Mouse (Mus musculus): ENCODE results near the gene Ipo7.
"Not testable (repeated sequence)": the region's sequence is repeated elsewhere in the genome, so short reads cannot be mapped to it uniquely, and the experiment has no call there.

Gene Ipo7

DNA sequence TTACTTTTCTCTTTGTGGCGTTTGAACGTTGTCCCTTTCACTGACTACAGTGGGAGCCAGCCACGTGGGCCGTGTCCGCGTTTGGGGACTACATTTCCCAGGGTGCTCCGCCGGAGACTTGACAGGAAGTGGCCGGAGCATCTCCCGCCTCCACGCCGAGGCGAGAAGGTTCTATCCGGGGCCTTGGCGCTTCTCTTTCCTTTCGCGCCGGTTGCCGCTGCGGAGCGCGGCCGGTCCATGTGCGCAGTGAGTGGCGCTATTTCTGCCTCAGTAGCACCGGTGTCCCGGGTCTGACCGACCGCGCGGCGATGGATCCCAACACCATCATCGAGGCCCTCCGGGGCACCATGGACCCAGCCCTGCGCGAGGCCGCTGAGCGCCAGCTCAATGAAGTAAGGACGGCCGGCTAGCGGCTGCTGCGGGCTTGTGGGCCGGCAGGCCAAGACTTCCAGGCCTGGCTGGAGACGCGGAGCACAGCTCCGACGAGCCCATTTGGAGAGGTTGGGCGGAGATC, at the start of gene Ipo7:
TSS of gene Ipo7 (plus strand) at position 158 of the 514 bp plus-strand sequence.
- peak; percentile 91 for DNase-seq (ENCODE audit: inconsistent ontology term)

DNA sequence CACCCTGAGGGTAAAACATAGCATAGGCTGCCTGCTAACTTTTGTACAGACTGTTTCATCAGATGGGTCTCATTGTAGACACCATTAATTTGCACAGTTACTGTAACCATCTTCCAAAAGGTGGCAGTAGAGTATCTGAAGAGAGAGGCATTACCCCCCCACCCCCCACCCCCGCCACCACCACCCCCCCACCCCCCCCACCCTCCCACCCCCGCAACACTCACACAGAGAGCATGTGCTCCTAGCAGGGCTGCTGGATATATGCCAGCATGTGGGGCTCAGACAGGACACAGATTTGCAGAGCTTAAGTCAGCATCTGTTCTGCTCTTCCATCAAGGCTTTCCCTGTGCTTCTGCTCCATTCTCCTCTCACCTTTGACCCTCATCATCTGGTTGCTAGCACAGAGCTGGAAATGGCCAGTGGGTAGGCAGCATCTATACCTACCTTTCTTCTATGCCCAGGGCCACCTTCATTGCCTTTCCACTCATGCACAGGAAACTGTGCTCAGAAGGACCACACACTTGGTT, 49.1 kb upstream of the Ipo7 start:
- DNase-seq (ENCODE audit: inconsistent ontology term), result peak; percentile 54

DNA sequence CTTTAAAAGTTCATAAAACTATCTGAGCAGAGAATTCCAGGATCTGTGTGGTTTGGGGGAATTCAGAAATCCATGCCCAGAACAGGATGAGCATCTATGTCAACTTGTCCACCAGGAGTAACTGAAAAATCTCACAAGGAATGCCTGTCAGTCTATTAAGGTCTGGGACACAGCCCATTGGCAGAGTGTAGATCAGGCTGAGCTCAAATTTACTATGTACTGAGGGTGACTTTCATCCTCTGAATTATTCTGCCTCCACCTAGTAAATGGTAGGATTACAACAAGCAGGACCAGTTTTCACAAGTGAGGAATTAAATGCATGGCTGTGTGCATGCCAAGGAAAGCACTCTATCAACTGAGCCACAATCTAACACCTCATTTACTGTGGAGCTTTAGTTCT, 48.5 kb upstream of the Ipo7 start:
- DNase-seq (ENCODE audit: inconsistent ontology term), result no peak

DNA sequence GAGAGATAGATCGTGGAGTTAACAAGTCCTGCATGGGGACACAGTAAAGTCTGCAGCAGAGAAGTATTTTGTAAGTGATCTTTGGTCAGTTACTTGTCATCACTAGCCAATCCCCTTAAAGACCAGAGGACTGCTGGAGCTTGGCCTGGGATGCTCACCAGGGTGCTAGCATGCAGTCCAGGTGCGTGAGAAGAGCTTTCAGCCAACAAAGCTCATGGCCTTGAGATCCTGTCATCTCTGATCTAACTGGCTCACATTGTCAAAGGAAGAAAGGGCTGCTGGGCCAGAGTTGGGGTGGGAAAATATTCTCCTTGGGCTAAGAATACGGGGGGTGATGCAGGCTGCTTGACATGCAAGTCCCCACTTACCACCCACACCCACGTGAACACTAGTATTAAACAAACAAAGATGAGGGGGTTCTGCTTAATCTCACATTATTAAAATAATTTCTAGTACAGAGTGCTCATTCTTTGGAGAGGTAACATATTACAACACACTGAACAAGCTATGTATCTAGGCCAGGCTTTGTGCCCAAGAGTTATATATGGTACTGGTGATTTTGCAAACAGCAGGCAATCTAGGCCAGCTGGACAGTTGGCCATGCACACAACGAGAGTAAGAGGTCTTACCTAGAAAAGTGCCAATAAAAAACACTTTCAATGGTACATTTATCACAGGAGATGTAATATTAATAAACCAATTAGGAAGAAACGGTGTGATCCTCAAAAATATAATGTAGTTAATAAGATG, 41.9 kb upstream of the Ipo7 start:
- no peak for DNase-seq (ENCODE audit: inconsistent ontology term)

DNA sequence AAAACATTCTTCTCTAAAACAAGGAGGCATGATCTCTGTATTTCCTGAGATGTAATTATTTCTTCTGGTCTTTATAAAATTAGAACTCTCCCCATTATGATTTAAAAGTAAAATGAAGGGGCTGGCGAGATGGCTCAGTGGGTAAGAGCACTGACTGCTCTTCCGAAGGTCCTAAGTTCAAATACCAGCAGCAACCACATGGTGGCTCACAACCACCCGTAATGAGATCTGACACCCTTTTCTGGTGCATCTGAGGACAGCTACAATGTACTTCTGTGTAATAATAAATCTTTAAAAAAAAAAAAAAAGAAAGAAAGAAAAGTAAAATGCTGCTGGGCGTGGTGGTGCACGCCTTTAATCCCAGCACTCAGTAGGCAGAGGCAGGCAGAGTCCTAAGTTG, 40.9 kb upstream of the Ipo7 start:
- not testable (repeated sequence) for DNase-seq (ENCODE audit: inconsistent ontology term)

DNA sequence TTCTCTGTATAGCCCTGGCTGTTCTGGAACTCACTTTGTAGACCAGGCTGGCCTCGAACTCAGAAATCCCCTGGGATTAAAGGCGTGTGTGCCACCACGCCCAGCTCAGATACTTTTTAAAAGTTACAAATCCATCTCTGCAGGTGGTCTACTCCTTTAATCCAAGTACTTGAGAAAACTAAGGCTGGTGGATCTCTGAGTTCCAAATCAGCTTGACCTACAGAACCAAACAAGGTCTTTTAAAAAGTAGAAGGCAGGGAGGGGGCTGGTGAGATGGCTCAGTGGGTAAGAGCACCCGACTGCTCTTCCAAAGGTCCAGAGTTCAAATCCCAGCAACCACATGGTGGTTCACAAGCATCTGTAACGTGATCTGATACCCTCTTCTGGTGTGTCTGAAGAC, 33.5 kb upstream of the Ipo7 start:
- DNase-seq (ENCODE audit: inconsistent ontology term), result not testable (repeated sequence)

DNA sequence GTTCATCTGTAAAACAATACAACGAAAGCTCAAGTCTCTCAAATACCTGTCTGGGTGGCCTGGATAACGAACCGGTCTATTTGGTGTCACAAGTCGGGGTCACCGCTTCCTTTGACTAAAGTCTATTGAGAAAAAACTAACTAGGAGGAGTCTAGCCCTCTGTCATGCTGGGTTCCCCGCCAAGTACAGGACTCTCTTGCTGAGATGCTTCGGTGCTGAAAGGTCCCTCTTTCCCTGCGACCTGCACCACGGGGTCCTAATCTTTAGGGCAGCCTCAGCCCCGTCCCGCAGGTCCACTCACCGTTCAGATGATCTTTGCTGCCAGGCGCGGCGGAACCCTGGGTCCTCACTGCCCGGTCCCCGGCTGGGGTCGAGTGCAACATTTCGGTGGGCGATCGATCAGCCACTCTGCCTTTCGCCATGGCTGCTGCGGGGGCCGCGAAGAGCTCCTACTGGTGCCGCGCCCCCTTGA, 32.4 kb upstream of the Ipo7 start:
- DNase-seq (ENCODE audit: inconsistent ontology term), result no peak

DNA sequence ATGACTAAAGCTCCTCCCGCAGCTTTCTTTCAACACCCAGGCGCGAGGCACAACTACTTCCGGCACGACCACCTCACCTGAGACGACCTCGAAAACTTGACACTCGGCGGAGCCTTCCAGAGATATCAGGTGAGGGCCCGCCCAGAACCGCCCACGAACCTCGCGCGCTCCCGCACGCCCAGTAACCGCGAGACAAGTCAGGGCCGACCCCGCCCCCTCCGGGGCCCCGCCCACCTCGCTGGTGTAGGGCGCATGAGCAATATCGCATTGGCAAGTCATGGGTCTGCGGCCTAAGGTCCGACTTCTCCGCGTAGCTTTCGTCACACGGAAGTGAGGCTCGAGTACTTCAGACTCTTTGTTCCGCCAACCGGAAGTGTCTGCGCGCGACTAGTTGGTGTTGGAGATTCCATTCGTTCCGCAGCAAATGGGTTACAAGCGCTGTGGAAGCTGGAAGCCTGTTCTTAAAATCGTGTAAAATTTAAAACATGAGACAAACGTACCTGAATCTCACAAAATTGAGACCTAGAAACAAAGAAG, 31.9 kb upstream of the Ipo7 start:
- DNase-seq (ENCODE audit: inconsistent ontology term), result peak; percentile 100

DNA sequence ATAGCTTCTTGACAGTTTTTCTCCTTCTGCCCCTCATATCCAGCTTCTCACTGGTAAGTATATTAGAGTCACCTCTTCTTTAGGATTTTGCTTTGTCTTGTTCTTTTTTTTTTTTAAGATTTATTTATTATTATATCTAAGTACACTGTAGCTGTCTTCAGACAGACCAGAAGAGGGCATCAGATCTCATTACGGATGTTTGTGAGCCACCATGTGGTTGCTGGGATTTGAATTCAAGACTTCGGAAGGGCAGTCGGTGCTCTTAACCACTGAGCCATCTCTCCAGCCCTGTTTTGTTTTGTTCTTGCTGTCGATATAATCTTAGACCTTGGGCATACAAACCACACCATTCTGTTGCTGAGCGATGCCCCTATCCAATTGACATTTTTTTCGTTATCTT, 31.3 kb upstream of the Ipo7 start, which contains the start of gene Tmem41b:
TSS of gene Tmem41b (minus strand) at position 155 of the 400 bp plus-strand sequence.
- not testable (repeated sequence) for DNase-seq (ENCODE audit: inconsistent ontology term)

DNA sequence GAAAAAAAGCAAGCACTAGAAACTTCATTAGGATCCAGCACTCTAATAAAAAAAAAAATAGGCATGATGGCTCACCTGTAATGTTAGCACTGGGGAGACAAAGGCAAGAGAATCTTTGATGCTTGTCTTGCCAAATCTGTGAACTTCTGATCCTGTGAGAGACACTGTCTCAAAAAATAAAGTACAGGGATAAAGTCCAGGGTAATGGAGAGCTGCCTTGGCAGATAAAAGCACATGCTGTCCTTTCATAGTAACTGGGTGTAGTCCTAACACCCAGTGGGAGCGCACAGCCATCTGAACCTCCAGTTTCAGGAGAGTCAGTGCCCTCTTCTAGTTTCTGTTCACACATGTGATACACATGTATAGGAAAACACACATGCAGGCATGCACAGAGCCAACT, 26.8 kb upstream of the Ipo7 start:
- DNase-seq (ENCODE audit: inconsistent ontology term), result no peak

DNA sequence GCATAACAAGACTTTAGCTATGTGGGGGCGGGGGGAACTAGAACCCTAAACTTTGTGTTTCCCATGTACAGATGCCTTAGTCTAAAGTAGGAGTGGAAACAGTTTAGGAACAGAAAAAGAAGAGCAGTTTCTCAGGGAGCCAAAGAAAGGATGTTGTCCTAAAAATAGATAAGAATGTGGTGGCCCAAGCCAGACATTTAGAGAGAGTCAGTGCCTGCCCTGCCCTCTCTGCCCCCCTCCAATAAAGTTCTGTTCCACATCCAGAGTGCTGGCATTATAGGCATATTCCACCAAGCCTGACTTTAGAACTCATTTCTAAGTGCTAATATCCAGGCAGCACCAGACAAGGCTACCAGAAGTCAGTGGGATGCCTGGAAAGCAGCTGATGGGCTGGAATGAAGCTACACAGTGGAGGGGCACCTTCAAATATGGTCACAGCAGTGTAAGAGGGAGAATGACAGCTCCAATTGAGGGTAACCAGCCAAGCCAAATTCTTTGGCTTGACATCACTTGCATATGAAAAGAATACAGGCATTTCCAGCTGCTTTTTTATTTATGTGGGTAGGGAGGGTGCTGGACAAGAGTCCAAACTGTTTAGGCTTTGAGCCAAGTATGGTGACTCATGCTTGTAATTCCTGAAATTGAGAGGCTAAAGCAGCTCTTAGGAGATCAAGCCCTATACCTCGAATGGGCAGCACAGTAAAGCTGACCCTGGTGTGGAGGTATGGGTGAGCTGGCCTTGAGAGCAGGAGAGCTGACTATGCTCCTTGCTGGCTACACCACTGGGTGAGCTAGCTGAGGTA, 24.7 kb upstream of the Ipo7 start:
- DNase-seq (ENCODE audit: inconsistent ontology term), result peak; percentile 95

DNA sequence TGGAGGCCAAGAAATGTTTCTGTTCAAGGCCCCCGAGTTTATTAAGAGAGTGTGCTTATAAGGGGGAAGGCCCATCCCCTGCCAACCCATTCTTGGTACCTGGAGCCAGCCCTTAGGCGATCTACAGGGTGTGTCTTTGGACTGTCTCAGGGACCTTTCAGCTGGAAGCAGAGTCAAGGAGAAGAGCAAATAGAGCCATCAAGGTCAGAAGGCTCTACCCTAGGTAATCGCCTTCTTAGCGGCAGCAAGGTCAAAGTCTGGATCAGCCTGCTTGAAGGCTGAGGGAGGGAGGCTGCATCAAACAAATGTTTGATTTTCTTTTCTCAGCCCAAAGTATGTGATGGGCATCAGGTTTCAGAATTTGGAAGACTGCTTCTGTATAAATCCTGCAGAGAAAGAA, 19.7 kb upstream of the Ipo7 start:
- DNase-seq (ENCODE audit: inconsistent ontology term), result no peak

DNA sequence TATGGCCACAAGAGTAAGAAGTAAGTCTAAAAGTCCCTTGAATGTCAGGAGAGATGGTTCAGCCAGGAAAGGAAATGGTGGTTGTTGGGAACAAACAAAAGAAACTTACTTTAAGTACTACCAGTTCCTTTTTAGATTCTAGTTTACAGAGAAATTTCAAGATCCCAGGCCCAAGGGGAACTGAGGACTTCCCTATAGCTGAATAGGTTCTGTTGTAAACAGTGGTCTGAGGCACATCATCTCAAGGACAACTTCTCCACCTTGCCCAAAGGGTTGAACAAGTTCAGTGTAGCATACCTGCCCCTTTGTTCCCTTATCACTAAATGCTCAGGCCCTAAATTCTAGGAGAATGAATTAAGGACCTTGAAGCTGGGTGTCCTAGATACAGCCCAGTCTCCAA, 16.0 kb upstream of the Ipo7 start:
- no peak for DNase-seq (ENCODE audit: inconsistent ontology term)

DNA sequence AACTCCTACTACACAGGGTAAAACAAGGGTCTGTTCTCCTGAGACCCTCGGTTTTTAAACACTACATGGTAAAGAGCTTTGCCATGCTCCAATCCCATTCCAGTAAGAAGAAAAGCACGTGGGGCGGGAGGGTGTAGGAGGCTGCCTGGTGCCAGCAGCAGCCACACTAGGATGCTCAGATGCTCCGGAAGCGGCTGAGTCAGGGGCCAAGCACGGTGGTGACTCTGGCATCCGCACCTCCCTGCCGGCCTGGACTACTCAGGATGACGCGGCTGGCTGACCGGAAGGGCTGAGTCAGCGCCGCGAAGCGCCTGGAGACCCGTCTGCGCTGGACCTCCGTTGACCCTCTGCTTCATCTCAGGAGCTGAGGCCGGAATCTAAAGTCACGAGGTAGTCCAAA, 15.1 kb upstream of the Ipo7 start:
- peak; percentile 94 for DNase-seq (ENCODE audit: inconsistent ontology term)

DNA sequence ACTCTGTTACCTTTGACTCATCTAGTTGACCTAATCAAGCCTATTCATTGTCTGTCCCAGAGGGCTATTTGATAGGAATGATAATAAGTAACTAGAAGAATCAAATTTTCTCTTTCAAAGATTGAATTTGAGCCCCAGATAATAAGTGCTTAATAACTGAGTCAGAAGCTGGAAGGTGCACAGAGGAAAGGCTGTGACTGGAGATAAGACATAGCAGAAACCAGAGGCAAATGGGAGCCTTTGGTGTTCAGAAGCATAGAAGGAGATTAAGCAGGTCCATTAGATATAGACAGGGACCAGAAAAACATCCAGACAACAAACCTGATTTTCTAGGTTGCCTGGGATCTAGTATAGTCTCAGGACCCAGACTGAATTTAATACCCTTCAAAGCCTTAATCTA, 12.1 kb upstream of the Ipo7 start:
- DNase-seq (ENCODE audit: inconsistent ontology term), result peak; percentile 64

DNA sequence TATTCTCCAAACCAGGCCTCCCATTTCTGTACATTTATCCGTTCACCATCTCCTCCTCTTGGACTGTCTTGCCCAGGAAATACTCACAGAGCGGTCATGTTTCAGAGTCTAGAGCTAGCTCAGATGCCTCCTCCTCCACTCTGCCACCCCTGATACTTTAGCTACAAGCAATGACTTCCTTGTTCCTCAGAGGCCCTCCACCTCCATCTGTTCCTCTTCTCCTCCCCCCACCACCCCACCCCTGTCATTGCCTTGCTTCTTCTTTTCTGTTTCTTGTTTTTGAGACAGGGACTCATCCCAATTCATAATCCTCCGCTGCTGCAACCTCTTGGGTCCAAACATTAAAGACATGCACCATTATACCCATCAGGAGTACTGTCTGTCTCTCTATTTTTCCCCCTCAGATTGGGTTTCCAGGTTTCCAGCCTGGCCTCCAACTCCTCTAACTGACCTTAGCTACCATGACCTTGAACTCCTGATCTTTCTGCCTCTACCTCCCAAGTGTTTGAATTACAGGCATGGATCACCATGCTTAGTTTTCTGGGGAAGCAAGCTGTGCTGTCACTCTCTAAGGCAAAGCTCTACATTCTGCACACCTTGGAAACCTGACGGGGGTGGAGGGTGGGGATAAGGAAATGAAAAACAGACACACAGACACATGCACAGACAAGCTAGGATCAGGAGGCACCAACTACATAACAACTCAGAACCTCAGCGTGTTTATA, 11.4 kb upstream of the Ipo7 start:
- DNase-seq (ENCODE audit: inconsistent ontology term), result no peak

DNA sequence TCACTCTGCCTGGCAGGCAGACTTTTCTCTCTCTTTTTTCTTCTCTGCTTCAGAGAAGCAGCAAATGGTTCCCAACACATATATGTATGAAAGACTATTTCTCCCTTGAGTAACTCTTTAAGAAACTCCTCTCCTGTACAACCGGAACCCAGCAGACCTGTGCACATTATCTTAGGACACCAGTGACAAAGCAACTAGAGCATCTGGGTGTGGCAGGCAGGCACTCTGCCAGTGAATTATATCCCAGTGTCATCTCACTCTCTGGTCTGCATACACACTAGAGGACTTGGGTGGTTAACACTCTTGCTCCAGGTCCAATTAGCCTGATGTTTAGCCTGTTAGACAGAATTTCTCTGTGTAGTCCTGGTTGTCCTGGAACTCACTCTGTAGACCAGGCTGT, 9.6 kb upstream of the Ipo7 start:
- no peak for DNase-seq (ENCODE audit: inconsistent ontology term)

DNA sequence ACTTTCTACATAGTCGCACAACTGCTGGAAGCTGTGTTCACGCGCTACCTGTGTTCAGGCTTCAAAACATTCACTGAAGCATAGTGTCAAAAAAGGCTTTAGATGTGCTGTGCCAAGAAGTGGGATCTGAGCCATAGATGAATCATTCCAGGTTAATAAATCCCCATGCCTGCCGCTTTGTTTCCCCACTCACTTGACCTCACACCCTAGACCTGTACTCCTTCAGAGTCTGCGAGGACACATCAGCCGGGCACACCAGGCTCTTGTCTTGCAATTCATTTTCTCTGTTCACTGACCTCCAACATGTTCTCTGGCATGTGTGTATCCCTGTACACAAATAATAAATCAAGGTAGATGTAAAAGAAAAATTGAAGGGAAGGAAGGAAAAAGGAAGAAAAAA, 9.0 kb upstream of the Ipo7 start:
- DNase-seq (ENCODE audit: inconsistent ontology term), result no peak

DNA sequence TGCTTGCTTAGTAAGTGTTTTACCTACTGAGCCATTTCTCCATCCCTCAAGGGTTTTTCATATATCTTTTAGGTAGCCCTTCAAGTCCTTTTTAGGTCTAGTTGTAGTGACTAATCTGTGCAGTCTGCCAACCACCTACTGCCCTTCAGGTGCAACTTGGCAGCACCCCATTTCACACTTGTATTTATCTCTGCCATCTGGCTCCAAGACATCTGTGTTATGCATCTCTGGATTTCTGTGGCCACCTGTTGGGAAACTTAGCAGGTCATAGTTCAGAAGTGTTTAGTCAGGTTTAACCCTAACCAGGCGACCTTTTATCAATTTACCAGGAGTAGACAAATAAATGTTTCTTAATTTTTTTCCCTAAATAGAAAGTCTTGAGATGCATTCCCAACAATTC, 6.7 kb upstream of the Ipo7 start:
- DNase-seq (ENCODE audit: inconsistent ontology term), result no peak

DNA sequence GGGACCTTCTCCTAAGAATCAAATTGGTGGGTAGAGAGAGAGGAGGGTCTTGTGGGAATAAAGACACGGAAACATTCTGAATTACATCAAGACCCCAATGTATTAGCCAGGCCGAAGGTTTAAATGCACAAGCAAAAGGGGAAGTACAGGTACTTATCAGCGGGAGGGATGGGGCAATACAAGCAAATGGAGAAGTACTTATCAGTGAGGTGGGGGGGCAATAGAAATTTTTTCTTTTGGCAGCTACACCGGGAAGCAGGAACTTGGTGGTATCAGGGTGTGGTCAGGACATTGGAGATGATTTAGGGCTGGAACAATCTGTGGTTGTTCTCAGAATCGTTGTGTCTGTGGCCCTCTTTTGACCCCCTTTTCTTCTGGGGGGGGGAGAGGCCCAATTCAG, 3.8 kb upstream of the Ipo7 start:
- no peak for DNase-seq (ENCODE audit: inconsistent ontology term)

DNA sequence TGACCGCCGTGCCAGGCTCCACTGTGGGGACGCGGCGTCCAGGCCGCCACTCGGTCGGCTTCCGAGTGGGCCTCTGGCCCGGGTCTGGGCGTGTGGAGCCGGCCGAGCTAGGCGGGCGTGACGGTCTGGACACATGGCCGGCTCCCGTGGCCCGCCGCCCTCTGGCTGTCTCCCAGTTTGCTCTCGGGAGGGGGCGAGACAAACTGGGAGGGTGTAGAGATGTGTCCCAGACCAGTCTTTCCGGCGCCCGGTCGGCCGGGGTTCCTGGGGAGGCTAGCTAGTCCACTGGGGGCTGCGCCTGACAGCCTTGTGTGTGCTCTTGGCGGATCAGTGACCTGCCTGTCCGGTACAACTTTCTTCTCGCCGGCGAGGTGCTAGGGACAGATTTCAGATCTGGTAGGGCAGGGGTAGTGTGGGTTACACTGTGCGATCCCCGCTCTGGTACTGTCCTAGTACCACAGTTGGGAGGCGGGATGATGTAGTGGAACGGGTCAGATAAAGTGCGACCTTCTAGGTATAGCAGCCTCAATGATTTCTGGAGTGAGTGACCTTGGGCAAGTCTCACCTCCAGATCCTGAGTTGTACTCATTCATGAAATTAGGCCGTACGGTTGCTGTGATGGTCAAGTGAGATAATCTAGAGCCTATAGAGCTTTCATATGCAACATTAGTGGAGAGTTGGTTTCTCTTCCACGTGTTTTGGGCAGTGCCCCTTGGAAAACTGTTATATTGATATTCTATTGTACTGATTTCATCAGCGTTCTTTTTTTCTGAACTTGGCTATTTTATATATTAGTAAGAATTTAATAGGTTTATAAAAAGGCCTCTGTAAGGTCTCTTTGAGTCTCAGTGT, 783 bp downstream of the Ipo7 start:
- peak; percentile 80 for DNase-seq (ENCODE audit: inconsistent ontology term)

All from Muller cell, postnatal 12 days (primary cell).